Mouse (Mus musculus) embryo, embryonic 11.5 days (tissue): ENCODE data around the gene Fzd2.

Experiments
- DNase-seq: peaks from one replicate; pipeline ENCODE4 v3.0.0-alpha.2; 2012; ENCODE audit warnings: low read depth, low spot score

Gene Fzd2

GRCm38 (mm10) chr11:102619449-102619848, 15.3 kb downstream of the Fzd2 start:
- no peak for DNase-seq

GRCm38 (mm10) chr11:102623876-102624789, 19.9 kb downstream of the Fzd2 start:
- peak; percentile 80 for DNase-seq

GRCm38 (mm10) chr11:102624888-102625407, 20.8 kb downstream of the Fzd2 start:
- no peak for DNase-seq

- DNase-seq, result no peak
Observed at GRCm38 (mm10) chr11:102627171-102627931, 23.2 kb downstream of the Fzd2 start.

- DNase-seq, result no peak
Observed at GRCm38 (mm10) chr11:102628529-102628928, 24.3 kb downstream of the Fzd2 start.

GRCm38 (mm10) chr11:102629375-102629774, 25.2 kb downstream of the Fzd2 start:
- no peak for DNase-seq

- DNase-seq, result no peak
Observed at GRCm38 (mm10) chr11:102630731-102631130, 26.5 kb downstream of the Fzd2 start.

GRCm38 (mm10) chr11:102631203-102631602, 27.0 kb downstream of the Fzd2 start:
- no peak for DNase-seq

GRCm38 (mm10) chr11:102632725-102633124, 28.5 kb downstream of the Fzd2 start:
- no peak for DNase-seq

GRCm38 (mm10) chr11:102633379-102633778, 29.2 kb downstream of the Fzd2 start:
- DNase-seq, result no peak

GRCm38 (mm10) chr11:102636887-102637286, 32.7 kb downstream of the Fzd2 start:
- DNase-seq, result no peak

GRCm38 (mm10) chr11:102643891-102644382, 39.7 kb downstream of the Fzd2 start:
- DNase-seq, result no peak

- no peak for DNase-seq
Observed at GRCm38 (mm10) chr11:102646226-102646625, 42.0 kb downstream of the Fzd2 start.

GRCm38 (mm10) chr11:102647885-102648284, 43.7 kb downstream of the Fzd2 start:
- DNase-seq, result no peak

GRCm38 (mm10) chr11:102651381-102651780, 47.2 kb downstream of the Fzd2 start:
- peak; percentile 78 for DNase-seq

- DNase-seq, result no peak
Observed at GRCm38 (mm10) chr11:102652844-102653243, 48.6 kb downstream of the Fzd2 start.

- no peak for DNase-seq
Observed at GRCm38 (mm10) chr11:102655888-102656287, 51.7 kb downstream of the Fzd2 start.

GRCm38 (mm10) chr11:102656326-102656926, 52.2 kb downstream of the Fzd2 start:
- no peak for DNase-seq

GRCm38 (mm10) chr11:102656931-102657330, 52.7 kb downstream of the Fzd2 start:
- DNase-seq, result no peak
